Mouse (Mus musculus) hindbrain, postnatal 0 days (tissue): ENCODE measurements around the gene Clec4g. TPM values are rescaled to one million over a fixed set of nuclear protein-coding genes. Genes with fewer than 3 reads are reported as not detected.

Source experiments
- ATAC-seq: fragments of 200-750 bp; cut with Nextera tagmentation; 2 replicates; pipeline ENCODE4 v1.8.0; 2017; ENCODE audit warnings: mild to moderate bottlenecking, moderate TSS enrichment, moderate library complexity
- DNase-seq: peaks from one replicate; pipeline ENCODE4 v3.0.0-alpha.2; 2015; ENCODE audit warnings: low spot score
- H3K27ac ChIP-seq: fragments of 300-500 bp; sonication (generic); 2 replicates; pipeline ENCODE4 v1.5.1; 2014; ENCODE audit warnings: mild to moderate bottlenecking
- H3K27me3 ChIP-seq: fragments of 300-500 bp; sonication (generic); 2 replicates; pipeline ENCODE4 v1.6.1; 2014; ENCODE audit warnings: low read length, mixed read lengths; ENCODE audit not compliant: insufficient read depth
- H3K36me3 ChIP-seq: fragments of 300-500 bp; sonication (generic); 2 replicates; pipeline ENCODE4 v1.6.1; 2014; ENCODE audit warnings: low read length, mixed read lengths; ENCODE audit not compliant: insufficient read depth
- H3K4me1 ChIP-seq: fragments of 300-500 bp; sonication (generic); 2 replicates; pipeline ENCODE4 v1.6.1; 2014; ENCODE audit warnings: antibody characterized with exemption, low read length, mixed read lengths; ENCODE audit not compliant: insufficient read depth
- H3K4me2 ChIP-seq: fragments of 300-500 bp; sonication (generic); 2 replicates; pipeline ENCODE4 v1.6.1; 2014; ENCODE audit warnings: low read depth, mild to moderate bottlenecking, low read length, moderate library complexity, mixed read lengths
- H3K4me3 ChIP-seq: fragments of 300-500 bp; sonication (generic); 2 replicates; pipeline ENCODE4 v1.5.1; 2014; ENCODE audit warnings: low read length
- H3K9ac ChIP-seq: fragments of 300-500 bp; sonication (generic); replicated peaks from 2 replicates; pipeline ENCODE4 v1.6.1; 2014; ENCODE audit warnings: mild to moderate bottlenecking, low read length, moderate library complexity, mixed read lengths
- H3K9me3 ChIP-seq: fragments of 300-500 bp; sonication (generic); 2 replicates; pipeline ENCODE4 v1.6.1; 2016; ENCODE audit warnings: low read length, mixed read lengths
- CTCF ChIP-seq: IDR thresholded peaks from 2 replicates; pipeline ENCODE4 v1.5.1; 2016; ENCODE audit warnings: antibody characterized with exemption, control low read depth, low read depth
- WGBS: fragments of 180-500 bp; shearing (Covaris S2); extraction: QIAGEN DNeasy Blood & Tissue Kit; methylation state at CpG from one replicate; pipeline ENCODE4 v1.1.7; 2014; 5-methylcytosine and 5-hydroxymethylcytosine counted together
- polyA plus RNA-seq: library from polyadenylated mRNA; unstranded; fragments of >200 nt; fragmentation: Nextera tagmentation; extraction: Ambion mirVana; gene quantifications from 2 replicates; pipeline ENCODE4 v1.2.1, GENCODE M21; 2015
- total RNA-seq: library from RNA; depleted of rRNA; stranded (reverse); fragments of >200 nt; gene quantifications from 2 replicates; pipeline ENCODE4 v1.2.3, GENCODE M21; 2014

Gene Clec4g
- total and polyA plus RNA-seq, 2 experiments from 2014 or later, result not detected

DNA sequence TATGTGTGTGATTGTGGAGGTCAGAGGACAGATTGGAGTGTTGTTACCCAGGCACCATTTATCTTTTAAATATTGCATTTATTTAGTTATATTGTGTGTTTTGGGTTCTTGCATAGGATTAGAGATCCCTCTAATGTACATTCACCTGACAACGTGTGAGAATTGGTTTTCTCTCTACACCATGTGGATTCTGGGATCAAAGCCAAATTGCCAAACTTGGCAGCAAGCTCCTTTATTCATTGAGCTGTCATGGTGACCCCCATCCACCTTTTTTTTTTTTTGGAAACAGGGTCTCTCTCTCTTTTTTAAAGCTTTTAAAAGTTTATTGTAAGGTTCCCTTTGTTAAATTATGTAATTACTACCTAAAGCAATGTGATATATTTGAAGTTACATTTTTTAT lies 590 bp upstream of the Clec4g start:
- DNase-seq, result peak; percentile 63

GRCm38 (mm10) chr8:3718559-3718958 lies 1.9 kb downstream of the Clec4g start:
- Histone ChIP-seq H3K27me3 (no peaks in the 10 kb centered on the region), H3K4me2 (no peak overlapping the region), H3K4me3 (no peak overlapping the region), H3K4me1 (no peaks in the 10 kb centered on the region), H3K36me3 (no peaks in the 10 kb centered on the region), H3K9ac (no peak overlapping the region), H3K9me3 (no peaks in the 10 kb centered on the region), H3K27ac (no peak overlapping the region)
- TF ChIP-seq CTCF, result peak; percentile 89
- ATAC-seq, result peak; percentile 59
- peak; percentile 53 for DNase-seq
- WGBS, result 21% methylated on average over 14 of the region's 14 CpGs

More for the DNA sequence above, 590 bp upstream of the Clec4g start:
- Histone ChIP-seq H3K27me3 (no peaks in the 10 kb centered on the region), H3K9me3 (no peaks in the 10 kb centered on the region), H3K4me3 (no peak overlapping the region), H3K4me2 (no peak overlapping the region), H3K4me1 (no peaks in the 10 kb centered on the region), H3K9ac (no peak overlapping the region), H3K27ac (no peak overlapping the region), H3K36me3 (no peaks in the 10 kb centered on the region)
- WGBS, result 36% methylated on average over 1 of the region's 1 CpGs
- TF ChIP-seq CTCF, result no peak
- 0 out of 2 replicates have a peak, but pooled peaks have one; percentile 43 for ATAC-seq

DNA sequence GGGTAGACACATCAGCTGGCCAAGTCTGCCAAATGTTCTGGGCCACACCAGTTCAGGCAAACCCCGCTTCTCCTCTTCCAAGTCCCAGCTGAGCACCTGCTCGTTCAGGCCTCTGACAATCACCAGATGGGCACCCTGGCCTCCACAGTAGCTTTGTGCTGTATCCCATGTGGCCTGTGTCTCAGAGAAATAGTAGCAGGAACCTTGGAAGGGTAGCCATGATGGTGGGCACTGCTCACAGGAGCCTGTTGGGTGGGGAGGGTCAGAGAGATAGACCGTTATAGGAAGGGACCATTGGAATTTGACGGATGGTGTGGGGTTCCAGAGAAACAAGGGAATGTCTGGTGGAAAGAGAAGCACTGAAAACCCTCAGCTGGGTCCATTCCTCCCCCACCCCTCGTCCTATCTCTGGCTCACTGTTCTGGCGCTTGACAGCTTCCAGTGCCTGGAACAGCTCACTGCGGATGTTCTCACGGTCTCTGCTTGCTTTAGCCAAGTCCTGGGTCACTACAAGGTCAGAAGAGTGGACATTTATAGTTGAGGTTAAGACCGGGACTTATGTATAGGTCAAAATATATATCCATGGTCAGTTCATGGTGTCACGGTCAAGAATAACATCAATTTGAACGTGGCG lies 3.0 kb downstream of the Clec4g start:
- DNase-seq, result no peak
- Histone ChIP-seq H3K27me3 (no peaks in the 10 kb centered on the region), H3K4me2 (no peak overlapping the region), H3K9me3 (no peaks in the 10 kb centered on the region), H3K27ac (no peak overlapping the region), H3K4me3 (no peak overlapping the region), H3K9ac (no peak overlapping the region), H3K4me1 (no peaks in the 10 kb centered on the region), H3K36me3 (no peaks in the 10 kb centered on the region)
- 89% methylated on average over 12 of the region's 12 CpGs for WGBS
- TF ChIP-seq CTCF, result no peak
- ATAC-seq, result no peak

DNA sequence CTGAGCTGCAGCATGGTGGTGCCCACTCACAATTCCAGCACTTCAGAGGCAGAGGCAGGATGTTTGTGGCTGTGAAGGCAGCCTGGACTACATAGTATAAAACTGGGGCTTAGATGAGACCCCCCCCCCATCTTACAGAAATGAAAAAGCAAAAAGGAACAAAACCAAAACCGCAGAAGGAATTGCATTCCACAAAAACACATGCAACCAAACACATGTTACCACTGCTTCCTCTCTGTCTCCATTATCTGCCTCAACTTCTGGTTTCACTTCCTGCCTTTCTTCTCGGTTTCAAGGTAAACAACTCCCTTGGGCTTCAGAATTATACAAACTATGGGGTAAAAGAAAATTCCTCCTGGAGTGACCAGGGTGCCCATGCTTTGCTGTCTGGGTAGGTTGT lies 8.8 kb downstream of the Clec4g start:
- Histone ChIP-seq H3K27ac (no peak overlapping the region), H3K36me3 (no peaks in the 10 kb centered on the region), H3K9ac (no peak overlapping the region), H3K4me1 (no peaks in the 10 kb centered on the region), H3K9me3 (no peaks in the 10 kb centered on the region), H3K4me3 (no peak overlapping the region), H3K27me3 (no peaks in the 10 kb centered on the region), H3K4me2 (no peak overlapping the region)
- DNase-seq (no peak), ATAC-seq (no peak)
- TF ChIP-seq CTCF, result no peak
- 74% methylated on average over 2 of the region's 2 CpGs for WGBS

DNA sequence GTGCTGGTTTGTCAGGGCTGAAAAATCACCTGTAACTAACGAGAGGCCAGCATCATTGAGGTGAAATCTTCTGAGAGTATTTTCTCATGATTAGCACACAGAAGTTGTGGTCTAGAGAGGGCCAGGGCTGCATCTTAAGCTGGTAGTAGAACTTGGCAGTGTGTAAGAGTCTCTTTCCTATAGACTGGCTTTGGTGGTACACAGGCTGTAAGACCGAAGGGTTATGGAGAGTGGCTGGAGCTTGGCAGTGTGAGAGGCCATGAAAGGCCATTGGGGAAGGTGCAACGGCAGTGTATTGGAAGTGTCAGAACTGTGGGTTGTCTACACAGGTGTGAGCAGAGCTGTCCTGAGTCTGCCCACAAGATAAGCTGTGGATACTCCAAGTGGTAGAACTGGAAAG lies 10.1 kb downstream of the Clec4g start:
- H3K4me3 ChIP-seq, result no peak overlapping the region
- H3K36me3 ChIP-seq, result no peaks in the 10 kb centered on the region
- H3K27me3 ChIP-seq, result no peaks in the 10 kb centered on the region
- H3K9me3 ChIP-seq, result no peaks in the 10 kb centered on the region
- no peak for TF ChIP-seq CTCF
- H3K4me2 ChIP-seq, result no peak overlapping the region
- ATAC-seq (no peak), DNase-seq (no peak)
- no peak overlapping the region for H3K9ac ChIP-seq
- H3K4me1 ChIP-seq, result no peaks in the 10 kb centered on the region
- H3K27ac ChIP-seq, result no peak overlapping the region
- 85% methylated on average over 3 of the region's 3 CpGs for WGBS

- H3K9ac ChIP-seq, result no peak overlapping the region
- H3K9me3 ChIP-seq, result no peaks in the 10 kb centered on the region
- no peak for ATAC-seq
- no peak overlapping the region for H3K4me3 ChIP-seq
- no peak overlapping the region for H3K4me2 ChIP-seq
- WGBS, result 80% methylated on average over 7 of the region's 7 CpGs
- no peak for TF ChIP-seq CTCF
- no peak overlapping the region for H3K27ac ChIP-seq
- H3K36me3 ChIP-seq, result no peaks in the 10 kb centered on the region
- no peak for DNase-seq
- no peaks in the 10 kb centered on the region for H3K27me3 ChIP-seq
- no peaks in the 10 kb centered on the region for H3K4me1 ChIP-seq
Observed at GRCm38 (mm10) chr8:3707611-3708010, 12.8 kb downstream of the Clec4g start.

- Histone ChIP-seq H3K9ac (no peak overlapping the region), H3K4me3 (no peak overlapping the region), H3K27me3 (no peaks in the 10 kb centered on the region), H3K4me1 (no peaks in the 10 kb centered on the region), H3K36me3 (no peaks in the 10 kb centered on the region), H3K27ac (no peak overlapping the region), H3K4me2 (no peak overlapping the region), H3K9me3 (no peaks in the 10 kb centered on the region)
- WGBS, result 71% methylated on average over 4 of the region's 4 CpGs
- ATAC-seq (no peak), DNase-seq (no peak)
- TF ChIP-seq CTCF, result peak; percentile 43
Observed at GRCm38 (mm10) chr8:3705711-3706110, 14.7 kb downstream of the Clec4g start.
